Mouse (Mus musculus) hindbrain, embryonic 16.5 days (tissue): ENCODE measurements around the gene Podxl. TPM values are rescaled to one million over a fixed set of nuclear protein-coding genes. Genes with fewer than 3 reads are reported as not detected.
A peak's percentile ranks its signal among the peaks of the same experiment; 100 is the strongest.
"Not testable (repeated sequence)": the region's sequence is repeated elsewhere in the genome, so short reads cannot be mapped to it uniquely, and the experiment has no call there.

Experiments used
- ATAC-seq: fragments of 200-750 bp; cut with Nextera tagmentation; 2 replicates; pipeline ENCODE4 v1.8.0; 2017; ENCODE audit warnings: moderate TSS enrichment, moderate library complexity
- H3K27ac ChIP-seq: fragments of 300-500 bp; sonication (generic); 2 replicates; pipeline ENCODE4 v1.5.1; 2014; ENCODE audit warnings: low read depth, mild to moderate bottlenecking, control low read depth, low read length, moderate library complexity
- H3K27me3 ChIP-seq: fragments of 300-500 bp; sonication (generic); replicated peaks from 2 replicates; pipeline ENCODE4 v1.6.1; 2014; ENCODE audit warnings: low read length; ENCODE audit not compliant: control insufficient read depth, insufficient read depth
- H3K36me3 ChIP-seq: fragments of 300-500 bp; sonication (generic); 2 replicates; pipeline ENCODE4 v1.6.1; 2014; ENCODE audit warnings: mild to moderate bottlenecking, low read length, moderate library complexity, mixed read lengths; ENCODE audit not compliant: control insufficient read depth, insufficient read depth
- H3K4me1 ChIP-seq: fragments of 300-500 bp; sonication (generic); 2 replicates; pipeline ENCODE4 v1.6.1; 2014; ENCODE audit warnings: low read depth, low read length; ENCODE audit not compliant: control insufficient read depth, insufficient read depth
- H3K4me2 ChIP-seq: fragments of 300-500 bp; sonication (generic); 2 replicates; pipeline ENCODE4 v1.6.1; 2014; ENCODE audit warnings: mild to moderate bottlenecking, low read length, control low read depth, moderate library complexity
- H3K4me3 ChIP-seq: fragments of 300-500 bp; sonication (generic); 2 replicates; pipeline ENCODE4 v1.5.1; 2014; ENCODE audit warnings: mild to moderate bottlenecking, low read length, control low read depth, moderate library complexity
- H3K9ac ChIP-seq: fragments of 300-500 bp; sonication (generic); 2 replicates; pipeline ENCODE4 v1.6.1; 2014; ENCODE audit warnings: low read depth, mild to moderate bottlenecking, control low read depth, low read length, moderate library complexity
- H3K9me3 ChIP-seq: fragments of 300-500 bp; sonication (generic); 2 replicates; pipeline ENCODE4 v1.6.1; 2014; ENCODE audit warnings: mild to moderate bottlenecking, low read length, moderate library complexity; ENCODE audit not compliant: control insufficient read depth
- WGBS: fragments of 180-500 bp; shearing (Covaris S2); extraction: QIAGEN DNeasy Blood & Tissue Kit; methylation state at CpG from one replicate; pipeline ENCODE4 v1.1.7; 2014; 5-methylcytosine and 5-hydroxymethylcytosine counted together
- polyA plus RNA-seq: library from polyadenylated mRNA; unstranded; fragments of >200 nt; fragmentation: Nextera tagmentation; extraction: Ambion mirVana; gene quantifications from 2 replicates; pipeline ENCODE4 v1.2.1, GENCODE M21; 2015

Gene Podxl
- polyA plus RNA-seq, 1 experiment from 2014 or later, result 8.3 TPM

DNA sequence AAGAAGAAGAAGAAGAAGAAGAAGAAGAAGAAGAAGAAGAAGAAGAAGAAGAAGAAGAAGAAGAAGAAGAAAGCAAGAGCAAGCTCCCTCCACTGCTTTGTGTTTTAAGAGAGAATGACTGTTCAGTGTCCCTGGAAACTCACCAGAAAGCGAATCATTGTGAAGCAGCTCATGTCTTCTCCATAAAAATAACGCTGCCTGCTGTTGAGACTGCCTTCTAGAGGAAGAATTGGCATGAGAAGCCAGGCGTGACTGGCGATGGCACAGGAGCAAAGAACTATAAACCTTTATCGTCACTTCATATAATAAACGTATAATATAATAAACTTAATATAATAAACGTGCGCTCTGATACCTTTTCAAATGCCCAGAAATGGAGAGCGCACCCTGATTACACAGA lies 12.4 kb upstream of the Podxl start:
- Histone ChIP-seq H3K36me3 (no peaks in the 10 kb centered on the region), H3K4me2 (no peak overlapping the region), H3K9me3 (no peaks in the 10 kb centered on the region), H3K27me3 (no peaks in the 10 kb centered on the region), H3K9ac (no peak overlapping the region), H3K27ac (no peak overlapping the region), H3K4me3 (no peak overlapping the region), H3K4me1 (no peaks in the 10 kb centered on the region)
- 76% methylated on average over 9 of the region's 9 CpGs for WGBS
- no peak for ATAC-seq

DNA sequence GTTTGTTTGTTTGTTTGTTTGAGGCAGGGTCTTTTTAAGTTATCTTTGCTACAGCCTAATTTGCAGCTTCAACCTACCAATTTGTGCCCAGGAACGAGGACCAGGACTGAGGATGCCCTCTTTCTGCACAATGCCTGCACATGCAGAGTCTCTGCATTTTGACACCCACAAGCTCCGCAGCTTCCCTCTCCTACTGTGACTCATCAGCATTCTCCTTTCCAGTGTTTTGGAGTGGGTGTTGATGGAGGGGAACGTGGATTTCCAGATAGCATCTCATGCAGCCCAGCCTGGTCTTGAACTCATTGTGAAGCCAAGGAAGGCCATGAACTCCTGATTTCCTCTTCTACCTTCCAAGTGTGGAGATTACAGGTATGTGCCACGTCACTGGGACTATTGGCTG lies 11.3 kb upstream of the Podxl start:
- H3K27ac ChIP-seq, result no peak overlapping the region
- no peaks in the 10 kb centered on the region for H3K36me3 ChIP-seq
- no peak overlapping the region for H3K9ac ChIP-seq
- no peak overlapping the region for H3K4me3 ChIP-seq
- H3K4me2 ChIP-seq, result no peak overlapping the region
- H3K4me1 ChIP-seq, result no peaks in the 10 kb centered on the region
- no peaks in the 10 kb centered on the region for H3K27me3 ChIP-seq
- H3K9me3 ChIP-seq, result no peaks in the 10 kb centered on the region
- 69% methylated on average over 4 of the region's 4 CpGs for WGBS
- ATAC-seq, result no peak

- 73% methylated on average over 3 of the region's 3 CpGs for WGBS
- ATAC-seq, result no peak
Observed at GRCm38 (mm10) chr6:31571459-31571858, 7.7 kb upstream of the Podxl start.

GRCm38 (mm10) chr6:31568070-31568595 lies 4.4 kb upstream of the Podxl start:
- Histone ChIP-seq H3K4me1 (peaks cover 10% of the 10 kb centered on the region), H3K4me3 (no peak overlapping the region), H3K36me3 (no peaks in the 10 kb centered on the region), H3K9ac (no peak overlapping the region), H3K9me3 (no peaks in the 10 kb centered on the region), H3K27me3 (no peaks in the 10 kb centered on the region), H3K4me2 (no peak overlapping the region), H3K27ac (no peak overlapping the region)
- no peak for ATAC-seq
- WGBS, result 31% methylated on average over 7 of the region's 7 CpGs

More at GRCm38 (mm10) chr6:31571459-31571858, 7.7 kb upstream of the Podxl start:
- no peak overlapping the region for H3K4me2 ChIP-seq
- no peaks in the 10 kb centered on the region for H3K4me1 ChIP-seq
- H3K27ac ChIP-seq, result no peak overlapping the region
- no peak overlapping the region for H3K4me3 ChIP-seq
- no peaks in the 10 kb centered on the region for H3K36me3 ChIP-seq
- H3K9ac ChIP-seq, result no peak overlapping the region
- no peaks in the 10 kb centered on the region for H3K9me3 ChIP-seq
- no peaks in the 10 kb centered on the region for H3K27me3 ChIP-seq

GRCm38 (mm10) chr6:31567200-31567599 lies 3.4 kb upstream of the Podxl start:
- Histone ChIP-seq H3K9ac (no peak overlapping the region), H3K4me1 (peaks cover 18% of the 10 kb centered on the region), H3K9me3 (no peaks in the 10 kb centered on the region), H3K27me3 (no peaks in the 10 kb centered on the region), H3K36me3 (no peaks in the 10 kb centered on the region), H3K4me3 (no peak overlapping the region), H3K27ac (no peak overlapping the region), H3K4me2 (no peak overlapping the region)
- WGBS, result 38% methylated on average over 7 of the region's 7 CpGs
- no peak for ATAC-seq

DNA sequence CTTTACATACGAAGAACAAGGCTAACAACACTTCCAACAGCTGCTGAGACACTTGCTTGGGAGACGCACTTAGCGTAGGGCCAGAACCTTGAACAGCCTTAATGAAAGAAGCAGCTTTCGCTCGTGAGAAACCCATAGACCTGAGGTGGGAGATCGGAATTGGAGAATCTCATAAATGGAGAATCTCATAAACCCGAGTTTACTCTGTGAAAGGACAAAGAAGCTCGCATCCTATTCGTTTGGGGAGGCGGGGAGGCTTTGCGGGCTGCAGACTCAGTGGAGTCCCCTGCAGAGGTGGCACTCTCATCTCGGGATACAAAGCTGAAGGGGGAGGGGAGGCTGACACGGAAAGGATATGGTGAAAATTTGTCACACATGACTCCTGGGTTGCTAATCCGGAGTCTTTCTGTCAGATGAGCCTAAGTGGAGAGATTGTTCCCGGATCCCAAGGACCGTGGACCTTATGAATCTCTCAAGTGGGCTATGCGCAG lies 1.2 kb upstream of the Podxl start:
- Histone ChIP-seq H3K9ac (peak overlapping the region; percentile 0; the same call in 1 of the 2 replicates), H3K9me3 (no peaks in the 10 kb centered on the region), H3K36me3 (no peaks in the 10 kb centered on the region), H3K4me1 (peaks cover 35% of the 10 kb centered on the region), H3K27ac (no peak overlapping the region), H3K4me2 (peak overlapping the region; percentile 98), H3K27me3 (no peaks in the 10 kb centered on the region), H3K4me3 (peak overlapping the region; percentile 87)
- WGBS, result 3% methylated on average over 17 of the region's 17 CpGs
- no peak for ATAC-seq

GRCm38 (mm10) chr6:31564182-31564531 lies 376 bp upstream of the Podxl start:
- H3K4me3 ChIP-seq, result peak overlapping the region; percentile 87
- H3K36me3 ChIP-seq, result no peaks in the 10 kb centered on the region
- WGBS, result under 1% methylated on average over 18 of the region's 18 CpGs
- H3K4me2 ChIP-seq, result peak overlapping the region; percentile 98
- no peak; the same call in 1 of the 2 replicates for ATAC-seq
- H3K9ac ChIP-seq, result peak overlapping the region; percentile 72
- no peaks in the 10 kb centered on the region for H3K27me3 ChIP-seq
- H3K9me3 ChIP-seq, result no peaks in the 10 kb centered on the region
- H3K4me1 ChIP-seq, result peaks cover 38% of the 10 kb centered on the region
- 0 out of 2 replicates have a peak overlapping the region, but pooled peaks have one; percentile 1 for H3K27ac ChIP-seq

DNA sequence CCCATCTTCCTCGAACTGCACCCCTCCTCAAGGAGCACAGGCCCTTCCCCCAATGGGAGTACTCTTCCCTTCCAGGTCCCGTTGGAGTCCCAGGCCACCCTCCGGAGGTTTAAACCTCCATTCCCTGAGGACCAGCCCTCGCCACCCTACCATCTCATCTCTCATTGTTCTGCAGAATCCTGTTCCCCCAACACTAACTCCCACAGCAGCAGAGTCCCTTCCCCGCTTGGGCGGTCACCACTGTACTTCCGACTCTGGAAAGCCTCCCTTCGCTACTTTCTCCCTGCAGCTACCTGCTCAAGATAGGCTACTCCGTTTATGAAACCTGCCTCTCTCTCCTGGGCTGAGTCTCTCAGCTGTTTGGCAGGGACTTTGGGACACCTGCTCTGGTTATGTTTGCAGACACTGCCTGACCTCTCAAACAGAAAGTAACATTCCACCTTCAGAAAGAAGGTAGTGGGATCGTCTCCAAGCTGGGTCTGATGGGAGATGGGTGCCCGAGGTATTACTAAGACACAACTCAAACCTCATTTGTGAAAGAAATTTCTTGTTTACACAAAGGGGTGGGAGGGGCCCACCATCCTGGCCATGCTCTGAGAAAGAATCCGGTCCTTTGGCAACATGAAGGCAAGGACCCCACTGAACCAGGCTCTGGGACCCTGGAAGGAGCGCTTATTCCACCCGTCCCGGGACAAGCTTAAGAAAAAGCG lies 1.3 kb downstream of the Podxl start:
- peak overlapping the region; percentile 72 for H3K9ac ChIP-seq
- H3K4me2 ChIP-seq, result peak overlapping the region; percentile 98
- no peaks in the 10 kb centered on the region for H3K9me3 ChIP-seq
- no peak overlapping the region for H3K27ac ChIP-seq
- H3K4me3 ChIP-seq, result peak overlapping the region; percentile 87
- no peak for ATAC-seq
- WGBS, result 5% methylated on average over 16 of the region's 16 CpGs
- no peaks in the 10 kb centered on the region for H3K27me3 ChIP-seq
- peaks cover 38% of the 10 kb centered on the region for H3K4me1 ChIP-seq
- no peaks in the 10 kb centered on the region for H3K36me3 ChIP-seq

GRCm38 (mm10) chr6:31561948-31562347 lies 1.8 kb downstream of the Podxl start:
- H3K27me3 ChIP-seq, H3K27ac ChIP-seq, H3K36me3 ChIP-seq, ATAC-seq, H3K9me3 ChIP-seq: not testable (repeated sequence)
- H3K4me1 ChIP-seq, result peaks cover 38% of the 10 kb centered on the region
- H3K9ac ChIP-seq, result peak overlapping the region; percentile 72; the same call in 1 of the 2 replicates
- H3K4me2 ChIP-seq, result peak overlapping the region; percentile 98
- 53% methylated on average over 3 of the region's 3 CpGs for WGBS
- H3K4me3 ChIP-seq, result peak overlapping the region; percentile 87
